7 mouse cellular contexts compared by ENCODE assay signal in the genomic region with DNA sequence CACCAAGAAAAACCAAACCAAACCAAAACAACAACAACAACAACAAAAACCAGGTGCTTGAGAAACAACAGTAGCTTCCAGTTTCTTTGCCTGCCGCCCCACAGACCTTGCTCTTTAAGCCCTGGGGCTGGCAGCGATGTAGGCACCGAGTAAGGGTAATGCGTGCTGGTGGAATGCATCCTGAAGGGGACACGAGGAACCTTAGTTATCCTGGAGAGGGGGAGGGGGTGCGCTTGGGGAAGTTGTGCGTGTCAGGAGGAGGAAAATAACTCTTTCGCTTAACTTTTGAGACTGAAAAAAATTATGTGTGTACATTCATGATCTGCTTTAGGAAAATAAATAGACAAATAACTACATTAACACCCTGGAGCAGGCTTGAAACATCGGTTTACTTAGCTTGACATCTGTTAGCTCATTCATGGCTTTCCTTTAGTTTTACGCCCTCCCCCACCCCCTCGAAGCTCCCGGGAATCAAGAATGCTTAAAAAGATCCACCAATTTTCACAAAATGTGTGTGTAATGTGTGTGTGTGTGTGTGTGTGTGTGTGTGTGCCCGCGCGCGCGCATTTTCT. TPM values are rescaled to one million over a fixed set of nuclear protein-coding genes. Genes with fewer than 3 reads are reported as not detected.
A peak's percentile ranks its signal among the peaks of the same experiment; 100 is the strongest.
DNase-seq lines count a peak whose midpoint lies in the region; ATAC-seq lines count a peak whose summit lies in the region.

No protein-coding gene starts in this region.

- H3K9me3 ChIP-seq in embryonic facial prominence, embryonic 13.5 days: no peaks in the 10 kb centered on the region
- no peaks in the 10 kb centered on the region for H3K9me3 ChIP-seq in kidney, embryonic 14.5 days (ENCODE audit: control insufficient read depth, low read length)
- H3K9me3 ChIP-seq in midbrain, embryonic 14.5 days (ENCODE audit: control insufficient read depth, low read length): no peaks in the 10 kb centered on the region

- H3K36me3 ChIP-seq in embryonic facial prominence, embryonic 13.5 days: no peaks in the 10 kb centered on the region
- H3K36me3 ChIP-seq in kidney, embryonic 14.5 days (ENCODE audit: control insufficient read depth, insufficient read depth, low read length): no peaks in the 10 kb centered on the region
- H3K36me3 ChIP-seq in midbrain, embryonic 14.5 days (ENCODE audit: control insufficient read depth, insufficient read depth, low read length): no peaks in the 10 kb centered on the region

- H3K4me2 ChIP-seq in embryonic facial prominence, embryonic 13.5 days: peak overlapping the region; percentile 100
- peak overlapping the region; percentile 96 for H3K4me2 ChIP-seq in kidney, embryonic 14.5 days (replicated peaks; ENCODE audit: low read depth, low read length)
- peak overlapping the region; percentile 100 for H3K4me2 ChIP-seq in midbrain, embryonic 14.5 days (ENCODE audit: low read length)

- peaks cover 62% of the 10 kb centered on the region for H3K27me3 ChIP-seq in embryonic facial prominence, embryonic 13.5 days
- peaks cover 14% of the 10 kb centered on the region; the same call in 1 of the 2 replicates for H3K27me3 ChIP-seq in kidney, embryonic 14.5 days (ENCODE audit: control insufficient read depth, insufficient read depth, low read length)
- H3K27me3 ChIP-seq in midbrain, embryonic 14.5 days (ENCODE audit: control insufficient read depth, insufficient read depth, low read length): peaks cover 28% of the 10 kb centered on the region

- peak overlapping the region; percentile 71 for H3K9ac ChIP-seq in embryonic facial prominence, embryonic 13.5 days
- peak overlapping the region; percentile 67; the same call in 1 of the 2 replicates for H3K9ac ChIP-seq in kidney, embryonic 14.5 days (ENCODE audit: low read depth, low read length)
- no peak overlapping the region for H3K9ac ChIP-seq in midbrain, embryonic 14.5 days (replicated peaks; ENCODE audit: low read length)

- no peak overlapping the region for H3K27ac ChIP-seq in embryonic facial prominence, embryonic 13.5 days
- H3K27ac ChIP-seq in kidney, embryonic 14.5 days (ENCODE audit: low read depth, low read length): no peak overlapping the region
- H3K27ac ChIP-seq in midbrain, embryonic 14.5 days (replicated peaks; ENCODE audit: low read depth, low read length): no peak overlapping the region

- DNase-seq in embryo, embryonic 10.5 days (ENCODE audit: low spot score): peak; percentile 53
- peak; percentile 65 for DNase-seq in midbrain, embryonic 14.5 days
- no peak for DNase-seq in right cerebral cortex, adult 2 months (ENCODE audit: low spot score in 2 of 2)
- no peak for DNase-seq in B cell, adult 2 months

- peak overlapping the region; percentile 66 for H3K4me3 ChIP-seq in embryonic facial prominence, embryonic 13.5 days
- peak overlapping the region; percentile 55 for H3K4me3 ChIP-seq in kidney, embryonic 14.5 days (ENCODE audit: low read length)
- H3K4me3 ChIP-seq in midbrain, embryonic 14.5 days (replicated peaks; ENCODE audit: low read depth, low read length): peak overlapping the region; percentile 62

- WGBS in embryonic facial prominence, embryonic 13.5 days: 2% methylated on average over 17 of the region's 17 CpGs
- 3% methylated on average over 17 of the region's 17 CpGs for WGBS in kidney, embryonic 14.5 days
- 6% methylated on average over 17 of the region's 17 CpGs for WGBS in midbrain, embryonic 14.5 days

- ATAC-seq in embryonic facial prominence, embryonic 13.5 days (ENCODE audit: insufficient number of reproducible peaks, insufficient read depth, low FRiP score, low TSS enrichment, low read depth): no peak
- ATAC-seq in kidney, embryonic 14.5 days (ENCODE audit: low FRiP score, low TSS enrichment): no peak
- ATAC-seq in midbrain, embryonic 14.5 days (ENCODE audit: low FRiP score, low TSS enrichment): no peak
- ATAC-seq in megakaryocyte progenitor cell, adult 5-6 weeks (replicated peaks; ENCODE audit: poor library complexity): no peak

- H3K4me1 ChIP-seq in embryonic facial prominence, embryonic 13.5 days: peaks cover 24% of the 10 kb centered on the region
- peaks cover 8% of the 10 kb centered on the region; the same call in 1 of the 2 replicates for H3K4me1 ChIP-seq in kidney, embryonic 14.5 days (ENCODE audit: control insufficient read depth, insufficient read depth, low read length)
- peaks cover 15% of the 10 kb centered on the region for H3K4me1 ChIP-seq in midbrain, embryonic 14.5 days (ENCODE audit: control insufficient read depth, insufficient read depth, low read length)

RNA-seq across cellular contexts. Expression of gene Ank3, which starts 1.3 kb away (rescaled TPM):
- polyA plus RNA-seq in embryonic facial prominence, embryonic 13.5 days (2015; fragmentation: Nextera tagmentation; extraction: Ambion mirVana): 30.3 and 32.3 TPM in 2 replicates
- 34.8 and 48.9 TPM in 2 replicates for polyA plus RNA-seq in kidney, embryonic 14.5 days (2014; fragmentation: Nextera tagmentation; extraction: Ambion mirVana)
- 139 and 150 TPM in 2 replicates for polyA plus RNA-seq in midbrain, embryonic 14.5 days (2014; fragmentation: Nextera tagmentation; extraction: Ambion mirVana)
- total RNA-seq in megakaryocyte progenitor cell, adult 5-6 weeks (2015): 0.25 TPM in 1 of 2 replicates, not detected in the other
- total RNA-seq in megakaryocyte progenitor cell, adult 5-6 weeks (2017): 0.41 TPM in 1 of 2 replicates, not detected in the other

RNA-seq across cellular contexts. Expression of gene Cdk1, which starts 47.2 kb away (rescaled TPM):
- 399 and 458 TPM in 2 replicates for polyA plus RNA-seq in embryonic facial prominence, embryonic 13.5 days (2015; fragmentation: Nextera tagmentation; extraction: Ambion mirVana)
- polyA plus RNA-seq in kidney, embryonic 14.5 days (2014; fragmentation: Nextera tagmentation; extraction: Ambion mirVana): 547 and 584 TPM in 2 replicates
- polyA plus RNA-seq in midbrain, embryonic 14.5 days (2014; fragmentation: Nextera tagmentation; extraction: Ambion mirVana): 60.5 and 94.2 TPM in 2 replicates
- 118 and 123 TPM in 2 replicates for total RNA-seq in megakaryocyte progenitor cell, adult 5-6 weeks (2015)
- total RNA-seq in megakaryocyte progenitor cell, adult 5-6 weeks (2017): 276 and 278 TPM in 2 replicates

Comparison
In these comparisons a context has a peak if more than half of its experiments do, and no peak if none do; other contexts are left out.
1. DNase-seq: peak in embryo, embryonic 10.5 days (single experiment) and midbrain, embryonic 14.5 days (single experiment); none in right cerebral cortex, adult 2 months (0 of 2) and B cell, adult 2 months (0 of 2).
2. Peak in every context shown above with its lines, with median percentiles within 50 percentile points of each other: H3K4me2 ChIP-seq and H3K4me3 ChIP-seq.